Mouse (Mus musculus) liver (tissue): ENCODE results near the gene Nudt12.

Experiments
- DNase-seq: peaks from one replicate; pipeline ENCODE4 v3.0.0-alpha.2; 2020; ENCODE audit warnings: mixed read lengths

The Nudt12 gene

DNA sequence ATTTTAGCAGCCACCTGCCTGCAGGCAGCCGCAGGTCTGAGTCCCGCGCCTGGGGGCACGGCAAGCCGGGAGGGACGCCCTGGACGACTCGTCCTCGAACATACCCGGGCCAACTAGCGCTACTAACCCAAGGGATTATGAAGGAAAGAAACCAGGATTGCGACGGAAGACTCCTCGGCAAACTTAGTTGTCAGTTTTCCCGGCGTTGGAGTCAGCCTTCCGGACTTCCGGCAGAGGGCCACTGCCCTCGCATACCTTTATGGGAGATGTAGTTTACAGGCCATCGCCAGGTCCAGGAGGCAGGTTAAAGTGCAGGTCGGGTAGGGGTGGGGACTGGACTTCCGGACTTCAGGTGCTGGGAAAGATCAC is at the start of gene Nudt12:
Nudt12 (minus strand) TSS at position 282 of the 369 bp plus-strand sequence.
- peak; percentile 72 for DNase-seq

DNA sequence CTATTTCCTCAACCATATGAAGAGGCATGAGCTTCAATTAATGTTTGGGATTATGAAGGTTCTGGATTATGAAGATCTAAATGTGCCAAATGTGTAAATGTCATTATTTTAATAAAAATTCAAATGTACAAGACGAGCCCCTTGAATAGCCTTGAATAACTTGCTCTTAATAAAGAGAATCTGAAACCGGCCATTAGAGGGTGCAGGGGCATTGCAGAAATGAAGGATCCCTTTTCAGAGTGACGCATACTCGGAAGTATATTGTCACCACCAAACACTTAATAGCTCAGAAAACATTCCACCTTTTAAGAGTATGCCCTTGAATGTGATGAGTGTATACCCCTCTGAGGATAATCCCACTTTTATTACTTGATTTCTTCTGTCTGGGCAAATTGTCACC is 40.1 kb upstream of the Nudt12 start:
- no peak for DNase-seq

DNA sequence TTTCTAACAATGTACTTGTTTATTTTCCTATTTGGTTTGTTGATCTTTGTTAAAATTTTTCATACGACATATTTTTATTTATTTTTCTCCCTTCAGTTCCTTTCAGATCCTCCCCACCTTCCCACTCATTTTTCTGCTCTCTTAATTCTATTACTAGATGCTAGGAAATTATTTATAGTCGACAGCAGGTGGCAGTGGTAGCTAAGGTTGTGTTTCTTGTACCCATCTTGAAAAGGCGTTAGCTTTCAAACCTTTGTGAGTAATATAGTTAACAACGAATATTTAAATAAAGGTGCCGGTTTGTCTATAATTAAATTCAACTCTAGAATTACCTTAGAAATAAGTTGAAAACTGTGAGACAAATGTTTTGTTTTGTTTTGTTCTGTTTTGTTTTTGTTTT is 26.6 kb upstream of the Nudt12 start:
- no peak for DNase-seq

DNA sequence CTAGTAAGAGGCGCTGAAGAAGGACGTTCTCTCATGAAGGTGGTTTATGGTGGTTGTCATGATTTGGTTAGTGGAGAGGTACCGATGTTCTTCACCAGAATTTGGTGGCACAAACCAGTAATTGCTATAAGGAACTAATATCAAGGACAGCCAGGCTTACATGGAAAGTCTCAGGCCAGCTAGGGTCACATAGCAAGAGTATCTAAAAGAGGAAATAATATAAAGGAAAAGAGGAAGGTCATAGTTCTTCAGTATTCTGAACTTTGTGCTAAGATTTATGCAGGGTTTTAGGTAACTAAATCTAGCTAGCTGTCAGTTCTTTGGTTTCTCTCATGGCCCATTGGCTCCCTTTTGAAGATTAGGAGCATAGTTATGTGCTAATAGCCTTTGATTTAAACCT is 20.3 kb upstream of the Nudt12 start:
- no peak for DNase-seq

DNA sequence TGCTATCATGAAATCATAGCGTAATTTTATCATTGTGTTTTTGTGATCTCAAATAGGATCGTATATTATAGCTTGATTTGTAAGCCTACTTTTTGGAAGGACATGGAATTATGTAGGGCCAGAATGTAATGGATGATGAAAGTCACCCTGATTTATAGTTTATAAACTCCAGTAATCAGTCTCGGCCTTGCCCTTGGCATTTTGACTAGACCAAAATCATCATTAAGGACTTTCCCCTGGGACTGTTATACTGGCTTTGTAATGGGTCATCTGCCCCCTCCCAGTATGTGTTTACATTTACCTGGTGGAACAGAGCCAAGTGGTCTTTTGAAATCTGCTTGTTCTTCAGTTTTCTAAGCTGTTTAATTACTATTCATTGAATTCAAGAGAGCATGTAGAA is 13.2 kb upstream of the Nudt12 start:
- DNase-seq = no peak

DNA sequence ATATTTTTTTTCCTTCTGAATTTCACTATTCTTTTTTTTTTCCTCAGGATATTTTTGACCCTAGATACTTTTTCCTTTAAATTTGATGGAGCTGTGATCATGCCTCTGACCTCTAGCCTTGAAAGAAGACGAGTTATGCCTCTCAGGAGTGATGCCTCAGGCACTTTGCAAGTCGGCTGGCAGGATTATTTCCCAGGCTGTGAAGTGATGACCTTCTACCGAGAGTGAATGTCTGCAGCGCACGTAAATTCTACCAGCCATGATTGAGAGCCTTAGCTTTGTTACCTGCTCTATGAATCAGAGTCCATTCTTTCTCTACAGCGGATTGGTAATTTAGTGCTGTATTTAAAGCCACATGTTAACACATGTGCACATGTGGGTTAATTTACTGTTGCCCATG is 11.3 kb upstream of the Nudt12 start:
- no peak for DNase-seq

DNA sequence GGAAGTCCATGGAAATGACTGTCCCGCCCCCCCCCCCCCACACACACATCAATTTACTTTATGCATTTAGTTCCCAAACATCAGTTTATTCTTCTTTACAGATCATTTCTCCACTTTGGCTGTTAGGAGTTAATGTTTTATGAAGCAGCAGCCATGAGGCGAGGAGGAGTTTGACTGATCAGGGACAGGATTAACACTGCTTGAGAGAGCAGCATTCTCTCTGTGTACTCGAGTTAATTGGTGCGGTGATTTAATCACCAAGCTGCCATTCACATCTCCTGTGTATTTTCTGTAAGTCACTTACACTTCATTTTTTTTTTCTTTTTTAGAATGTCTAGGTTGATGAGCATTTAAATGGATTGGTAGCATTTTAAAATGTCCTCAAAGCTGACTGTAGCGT is 10.8 kb upstream of the Nudt12 start:
- no peak for DNase-seq

DNA sequence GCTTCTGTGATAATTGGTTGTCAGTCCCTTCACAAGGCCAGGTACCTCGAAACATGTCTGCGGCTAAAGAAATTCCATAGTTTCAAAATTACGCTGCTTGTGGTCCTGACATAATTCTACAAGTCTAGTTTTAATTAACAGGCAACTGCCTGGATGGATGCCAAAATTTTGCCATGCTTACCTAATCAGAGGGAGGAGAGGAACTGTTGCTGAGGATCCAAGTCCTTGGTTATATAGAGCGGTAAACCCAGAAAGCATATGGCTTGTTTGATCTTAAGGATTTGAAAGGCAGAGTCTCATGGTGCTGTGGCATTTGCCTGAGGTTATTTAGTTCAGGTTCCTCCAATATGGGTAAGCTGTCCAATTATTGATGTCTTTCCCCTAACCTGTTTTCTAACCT is 5.5 kb upstream of the Nudt12 start:
- no peak for DNase-seq

DNA sequence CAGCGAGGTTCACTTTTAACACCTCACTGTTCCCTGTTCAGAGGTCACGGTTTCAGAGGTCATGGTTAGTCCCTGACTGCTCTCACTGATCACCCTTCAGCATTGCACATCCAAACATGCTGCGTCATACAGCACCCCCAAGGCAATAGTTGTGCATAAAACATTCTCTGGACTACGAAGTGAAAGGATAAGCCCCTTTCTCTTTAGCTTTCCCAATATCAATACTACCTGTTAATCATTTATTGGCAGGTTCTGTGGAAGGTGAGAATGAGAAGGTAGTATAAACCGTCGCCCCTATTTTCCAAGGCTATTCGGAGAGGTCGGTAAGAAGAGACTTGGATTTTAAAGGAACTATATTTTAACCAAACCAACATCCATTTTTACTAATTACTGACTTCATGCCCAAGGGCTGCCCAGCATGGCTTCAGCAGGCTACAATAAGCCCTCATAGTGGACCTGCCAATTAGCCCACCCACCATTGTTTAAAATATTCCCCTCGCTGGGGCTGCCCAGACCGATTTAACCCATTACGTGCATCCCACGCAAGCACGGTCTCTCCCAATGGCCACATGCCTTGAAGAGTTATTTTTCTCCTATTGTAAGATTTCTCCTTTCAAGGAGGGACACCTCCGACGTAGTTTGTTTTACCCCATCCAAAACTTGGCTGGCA is 616 bp downstream of the Nudt12 start:
- peak; percentile 64 for DNase-seq

DNA sequence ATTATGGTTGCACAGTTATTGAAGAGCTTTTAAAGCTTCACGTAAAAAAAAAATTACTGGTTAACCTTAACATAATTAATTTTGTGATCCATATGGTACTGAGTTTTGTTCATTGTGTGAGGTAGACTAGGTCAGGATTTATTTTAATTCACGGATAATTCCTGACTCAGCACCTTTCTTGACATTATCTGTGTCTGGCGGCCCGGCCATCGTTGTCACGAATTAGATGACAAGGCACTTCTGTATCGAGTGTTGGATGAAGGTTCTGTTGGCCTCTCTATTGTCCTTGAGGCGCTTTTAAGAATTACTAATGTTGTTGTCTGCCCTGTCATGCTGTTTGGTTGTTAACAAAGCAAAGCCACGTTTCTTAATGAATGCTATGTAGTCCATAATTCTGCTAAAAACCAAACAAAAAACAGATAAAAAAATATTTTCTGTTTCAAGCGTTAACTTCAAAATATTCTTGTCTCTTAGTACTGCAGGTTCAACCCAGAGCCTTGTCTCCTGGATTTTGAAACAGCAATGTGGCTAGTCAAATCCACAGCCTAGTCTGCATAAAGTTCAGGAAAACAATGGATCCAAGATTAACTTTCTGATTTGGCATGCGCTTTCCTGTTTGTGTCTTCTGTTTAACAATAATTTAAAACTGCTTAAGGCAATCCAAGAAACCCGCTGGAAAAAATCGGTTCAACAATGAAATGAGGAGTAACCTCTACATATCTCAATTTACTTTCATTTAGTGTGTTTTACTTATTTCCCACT is 1.4 kb downstream of the Nudt12 start:
- DNase-seq = peak; percentile 46

DNA sequence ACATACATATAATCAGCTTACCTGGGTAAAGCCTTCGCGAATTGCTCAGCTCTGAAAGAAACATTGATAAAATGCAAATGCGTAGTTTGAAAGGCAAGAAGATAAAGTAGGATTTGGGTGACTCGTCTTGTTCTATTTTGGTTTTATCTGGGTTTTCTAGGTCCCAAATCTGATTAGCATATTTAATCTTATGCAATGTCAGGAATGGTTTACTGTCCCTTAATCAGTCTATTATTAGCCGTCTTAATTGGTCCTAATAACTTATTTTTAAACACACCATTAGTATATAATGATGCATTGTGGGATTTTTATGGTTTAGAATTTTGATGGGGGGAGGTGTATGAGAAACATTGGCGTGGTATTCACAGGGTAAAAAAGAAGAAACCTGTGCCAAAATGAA is 21.9 kb downstream of the Nudt12 start, which contains the start of gene Pdzph1:
Pdzph1 (minus strand) TSS at position 101 of the 400 bp plus-strand sequence.
- DNase-seq = no peak

DNA sequence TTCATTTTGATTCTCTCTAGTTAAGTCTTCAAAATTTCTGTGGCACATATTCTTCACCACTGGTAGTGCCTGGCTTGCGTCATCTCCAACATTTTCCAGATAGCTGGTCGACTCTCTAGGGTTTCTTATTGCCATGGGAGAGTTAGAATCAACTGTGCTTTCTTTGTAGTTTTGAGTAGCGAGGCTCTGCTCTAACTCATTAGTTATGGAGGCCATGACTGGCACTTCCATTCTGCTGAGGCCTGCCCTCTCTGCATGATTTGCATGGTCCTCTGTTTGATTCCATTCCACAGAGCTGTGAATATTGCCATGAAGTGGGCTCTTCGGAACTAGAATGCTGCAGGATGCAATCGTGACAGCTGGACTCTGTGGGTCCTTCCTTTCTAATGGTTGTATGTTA is 39.9 kb downstream of the Nudt12 start:
- no peak for DNase-seq

DNA sequence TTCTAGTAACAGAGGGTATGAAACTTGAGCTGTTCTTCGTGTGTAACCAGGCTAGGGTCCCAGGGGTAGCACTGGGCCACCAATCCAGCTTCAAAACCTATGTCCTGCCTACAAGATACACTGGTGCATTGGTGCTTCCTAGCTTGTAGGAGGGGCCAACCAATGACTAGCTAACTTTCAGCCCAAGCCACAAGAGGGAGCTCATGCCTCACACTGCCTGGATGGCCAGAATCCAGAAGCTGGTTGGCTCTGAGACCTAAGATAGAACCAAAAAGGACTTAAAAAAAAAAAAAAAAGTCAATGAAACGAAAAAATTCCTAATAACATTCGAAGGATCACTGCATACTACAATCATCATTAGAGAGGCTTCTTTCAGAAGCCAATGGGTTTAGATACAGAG is 53.3 kb downstream of the Nudt12 start:
- peak; percentile 49 for DNase-seq

DNA sequence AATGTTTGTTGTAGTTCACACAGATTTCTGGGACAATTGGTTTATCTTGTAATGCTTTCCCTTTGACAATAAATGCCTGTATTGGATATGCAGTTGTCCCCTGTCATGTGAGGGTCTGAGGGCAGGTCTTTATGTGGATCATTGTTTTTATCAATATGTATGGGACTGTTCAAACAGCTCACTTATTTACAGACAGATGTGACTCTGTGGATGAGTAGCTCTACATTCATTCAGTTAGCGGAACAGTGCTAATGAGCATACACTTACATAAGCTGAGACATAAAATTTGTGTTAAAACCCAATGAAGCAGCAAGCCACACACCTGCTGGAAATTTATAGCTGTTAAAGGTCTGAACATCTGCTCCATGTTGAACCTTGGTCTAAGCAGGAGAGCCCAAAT is 56.1 kb downstream of the Nudt12 start:
- DNase-seq = no peak
